Mouse (Mus musculus) G1E (cell line): ENCODE data around the gene Lztr1.
A peak's percentile ranks its signal among the peaks of the same experiment; 100 is the strongest.

Experiments
- CTCF ChIP-seq: IDR thresholded peaks from 2 replicates; pipeline ENCODE4 v1.5.1; 2012; ENCODE audit warnings: low read depth, low read length, inconsistent platforms, mixed read lengths
- GATA1 ChIP-seq: IDR thresholded peaks from 2 replicates; pipeline ENCODE4 v1.6.1; 2012; ENCODE audit warnings: borderline replicate concordance, low read length, inconsistent platforms, mixed read lengths
- GATA2 ChIP-seq: IDR thresholded peaks from 2 replicates; pipeline ENCODE4 v1.6.1; 2012; ENCODE audit warnings: low read depth, low read length, inconsistent platforms, borderline replicate concordance

- TF ChIP-seq CTCF (peak; percentile 82), GATA2 (no peak), GATA1 (no peak)
Observed at GRCm38 (mm10) chr16:17474091-17474490, 34.4 kb upstream of the Lztr1 start.
